Mouse (Mus musculus) stomach, embryonic 16.5 days (tissue): ENCODE measurements around the gene Cdrt4. TPM values are rescaled to one million over a fixed set of nuclear protein-coding genes. Genes with fewer than 3 reads are reported as not detected.

Source experiments
- ATAC-seq: fragments of 200-750 bp; cut with Nextera tagmentation; 2 replicates; pipeline ENCODE4 v1.8.0; 2017; ENCODE audit warnings: moderate number of reproducible peaks, moderate TSS enrichment; ENCODE audit not compliant: insufficient read depth, low FRiP score
- H3K27ac ChIP-seq: fragments of 300-500 bp; sonication (generic); 2 replicates; pipeline ENCODE4 v1.5.1; 2014; ENCODE audit warnings: low read length
- H3K27me3 ChIP-seq: fragments of 300-500 bp; sonication (generic); 2 replicates; pipeline ENCODE4 v1.6.1; 2014; ENCODE audit warnings: low read length, control low read depth, mixed read lengths; ENCODE audit not compliant: control insufficient read depth, insufficient read depth
- H3K36me3 ChIP-seq: fragments of 300-500 bp; sonication (generic); 2 replicates; pipeline ENCODE4 v1.6.1; 2014; ENCODE audit warnings: low read length; ENCODE audit not compliant: control insufficient read depth, insufficient read depth
- H3K4me1 ChIP-seq: fragments of 300-500 bp; sonication (generic); 2 replicates; pipeline ENCODE4 v1.6.1; 2014; ENCODE audit warnings: low read length, control low read depth, mixed read lengths; ENCODE audit not compliant: control insufficient read depth, insufficient read depth
- H3K4me2 ChIP-seq: fragments of 300-500 bp; sonication (generic); 2 replicates; pipeline ENCODE4 v1.6.1; 2014; ENCODE audit warnings: low read depth, low read length, mixed read lengths
- H3K4me3 ChIP-seq: fragments of 300-500 bp; sonication (generic); replicated peaks from 2 replicates; pipeline ENCODE4 v1.5.1; 2014; ENCODE audit warnings: mild to moderate bottlenecking, low read length
- H3K9ac ChIP-seq: fragments of 300-500 bp; sonication (generic); 2 replicates; pipeline ENCODE4 v1.6.1; 2014; ENCODE audit warnings: low read length
- H3K9me3 ChIP-seq: fragments of 300-500 bp; sonication (generic); replicated peaks from 2 replicates; pipeline ENCODE4 v1.6.1; 2016; ENCODE audit warnings: low read length, control low read depth; ENCODE audit not compliant: control insufficient read depth
- WGBS: fragments of 180-500 bp; shearing (Covaris S2); extraction: QIAGEN DNeasy Blood & Tissue Kit; methylation state at CpG from one replicate; pipeline ENCODE4 v1.1.7; 2014; 5-methylcytosine and 5-hydroxymethylcytosine counted together
- polyA plus RNA-seq: library from polyadenylated mRNA; unstranded; fragments of >200 nt; fragmentation: Nextera tagmentation; extraction: Ambion mirVana; gene quantifications from 2 replicates; pipeline ENCODE4 v1.2.1, GENCODE M21; 2015

Gene Cdrt4
- polyA plus RNA-seq, 1 experiment from 2014 or later, result 0.32 TPM

GRCm38 (mm10) chr11:62997039-62997717, 46.2 kb downstream of the Cdrt4 start:
- WGBS, result 70% methylated on average over 5 of the region's 5 CpGs
- peaks cover 27% of the 10 kb centered on the region for H3K4me1 ChIP-seq
- H3K27ac ChIP-seq, result peak overlapping the region; percentile 86

GRCm38 (mm10) chr11:62997718-62998281, 46.8 kb downstream of the Cdrt4 start:
- Histone ChIP-seq H3K27me3 (no peaks in the 10 kb centered on the region), H3K9ac (peak overlapping the region; percentile 27), H3K4me2 (peak overlapping the region; percentile 28), H3K27ac (peak overlapping the region; percentile 86), H3K36me3 (no peaks in the 10 kb centered on the region), H3K9me3 (no peaks in the 10 kb centered on the region), H3K4me1 (peaks cover 27% of the 10 kb centered on the region), H3K4me3 (no peak overlapping the region)
- WGBS, result 38% methylated on average over 11 of the region's 11 CpGs
- ATAC-seq, result peak; percentile 81

More at GRCm38 (mm10) chr11:62997039-62997717, 46.2 kb downstream of the Cdrt4 start:
- Histone ChIP-seq H3K27me3 (no peaks in the 10 kb centered on the region), H3K9me3 (no peaks in the 10 kb centered on the region), H3K4me3 (no peak overlapping the region), H3K9ac (no peak overlapping the region; the same call in 1 of the 2 replicates), H3K36me3 (no peaks in the 10 kb centered on the region), H3K4me2 (peak overlapping the region; percentile 28)
- ATAC-seq, result no peak

GRCm38 (mm10) chr11:63000126-63000525, 49.1 kb downstream of the Cdrt4 start:
- 86% methylated on average over 8 of the region's 8 CpGs for WGBS
- Histone ChIP-seq H3K36me3 (no peaks in the 10 kb centered on the region), H3K27ac (no peak overlapping the region), H3K9ac (no peak overlapping the region), H3K4me1 (peaks cover 31% of the 10 kb centered on the region), H3K27me3 (no peaks in the 10 kb centered on the region), H3K9me3 (no peaks in the 10 kb centered on the region), H3K4me3 (no peak overlapping the region), H3K4me2 (no peak overlapping the region)
- no peak for ATAC-seq

GRCm38 (mm10) chr11:63004617-63005016, 53.6 kb downstream of the Cdrt4 start:
- Histone ChIP-seq H3K36me3 (no peaks in the 10 kb centered on the region), H3K27ac (peak overlapping the region; percentile 58; the same call in 1 of the 2 replicates), H3K27me3 (no peaks in the 10 kb centered on the region), H3K4me2 (no peak overlapping the region), H3K4me3 (no peak overlapping the region), H3K4me1 (peaks cover 13% of the 10 kb centered on the region), H3K9me3 (no peaks in the 10 kb centered on the region), H3K9ac (no peak overlapping the region)
- 24% methylated on average over 6 of the region's 6 CpGs for WGBS
- peak; percentile 92 for ATAC-seq

GRCm38 (mm10) chr11:63007376-63007775, 56.4 kb downstream of the Cdrt4 start:
- ATAC-seq, result no peak
- H3K9ac ChIP-seq, result no peak overlapping the region
- no peaks in the 10 kb centered on the region for H3K9me3 ChIP-seq
- peaks cover 17% of the 10 kb centered on the region for H3K4me1 ChIP-seq
- H3K27me3 ChIP-seq, result no peaks in the 10 kb centered on the region
- no peak overlapping the region for H3K4me2 ChIP-seq
- 88% methylated on average over 5 of the region's 5 CpGs for WGBS
- no peak overlapping the region for H3K4me3 ChIP-seq
- no peaks in the 10 kb centered on the region for H3K36me3 ChIP-seq
- no peak overlapping the region for H3K27ac ChIP-seq

- 86% methylated on average over 3 of the region's 3 CpGs for WGBS
- ATAC-seq, result no peak
- Histone ChIP-seq H3K36me3 (no peaks in the 10 kb centered on the region), H3K27ac (no peak overlapping the region), H3K4me2 (no peak overlapping the region), H3K4me3 (no peak overlapping the region), H3K9ac (no peak overlapping the region), H3K9me3 (no peaks in the 10 kb centered on the region), H3K4me1 (peaks cover 17% of the 10 kb centered on the region), H3K27me3 (no peaks in the 10 kb centered on the region)
Observed at GRCm38 (mm10) chr11:63008004-63008403, 57.0 kb downstream of the Cdrt4 start.

- H3K4me1 ChIP-seq, result peaks cover 12% of the 10 kb centered on the region
- no peaks in the 10 kb centered on the region for H3K27me3 ChIP-seq
- no peak overlapping the region for H3K4me2 ChIP-seq
- no peaks in the 10 kb centered on the region for H3K9me3 ChIP-seq
- WGBS, result 42% methylated on average over 3 of the region's 3 CpGs
- 0 out of 2 replicates have a peak overlapping the region, but pooled peaks have one; percentile 4 for H3K27ac ChIP-seq
- no peaks in the 10 kb centered on the region for H3K36me3 ChIP-seq
- ATAC-seq, result no peak
- H3K9ac ChIP-seq, result no peak overlapping the region
- H3K4me3 ChIP-seq, result no peak overlapping the region
Observed at GRCm38 (mm10) chr11:63009761-63010160, 58.8 kb downstream of the Cdrt4 start.

GRCm38 (mm10) chr11:63017327-63018082, 66.5 kb downstream of the Cdrt4 start:
- Histone ChIP-seq H3K27ac (no peak overlapping the region), H3K9me3 (no peaks in the 10 kb centered on the region), H3K4me3 (no peak overlapping the region), H3K36me3 (no peaks in the 10 kb centered on the region), H3K4me1 (peaks cover 6% of the 10 kb centered on the region), H3K27me3 (no peaks in the 10 kb centered on the region), H3K9ac (no peak overlapping the region), H3K4me2 (no peak overlapping the region)
- 76% methylated on average over 6 of the region's 6 CpGs for WGBS
- ATAC-seq, result no peak

GRCm38 (mm10) chr11:63018083-63018622, 67.2 kb downstream of the Cdrt4 start:
- no peaks in the 10 kb centered on the region for H3K36me3 ChIP-seq
- H3K27ac ChIP-seq, result no peak overlapping the region; the same call in 1 of the 2 replicates
- H3K9me3 ChIP-seq, result no peaks in the 10 kb centered on the region
- ATAC-seq, result no peak
- no peak overlapping the region for H3K9ac ChIP-seq
- H3K4me3 ChIP-seq, result no peak overlapping the region
- 82% methylated on average over 6 of the region's 6 CpGs for WGBS
- no peak overlapping the region for H3K4me2 ChIP-seq
- H3K4me1 ChIP-seq, result peaks cover 6% of the 10 kb centered on the region
- H3K27me3 ChIP-seq, result no peaks in the 10 kb centered on the region
